8 mouse cellular contexts compared by ENCODE assay signal in genomic region chr4:156255078-156255839, GRCm38 (mm10). TPM values are rescaled to one million over a fixed set of nuclear protein-coding genes. Genes with fewer than 3 reads are reported as not detected.
DNase-seq lines count a peak whose midpoint lies in the region; ATAC-seq and TF ChIP-seq lines count a peak whose summit lies in the region.

Gene Samd11, minus strand, starts transcription at chr4:156255657.

- DNase-seq in lung, embryonic 14.5 days = no peak
- DNase-seq in lung, postnatal 14 days = no peak
- no peak for DNase-seq in layer of hippocampus, adult 9-10 months (ENCODE audit: low spot score)
- no peak for DNase-seq in ovary, postnatal 14 days (ENCODE audit: low spot score)
- DNase-seq in adrenal gland, postnatal 25 days = no peak

- no peaks in the 10 kb centered on the region for H3K9me3 ChIP-seq in lung, embryonic 14.5 days (ENCODE audit: low read depth, low read length)
- no peaks in the 10 kb centered on the region for H3K9me3 ChIP-seq in limb, embryonic 15.5 days

- no peaks in the 10 kb centered on the region for H3K4me1 ChIP-seq in lung, embryonic 14.5 days (ENCODE audit: insufficient read depth)
- peaks cover 13% of the 10 kb centered on the region for H3K4me1 ChIP-seq in limb, embryonic 15.5 days

- 5% methylated on average over 26 of the region's 26 CpGs for WGBS in lung, embryonic 14.5 days
- WGBS in limb, embryonic 15.5 days = 8% methylated on average over 26 of the region's 26 CpGs

- ATAC-seq in lung, embryonic 14.5 days (ENCODE audit: insufficient read depth) = peak; percentile 29; the same call in 1 of the 2 replicates
- peak; percentile 43 for ATAC-seq in erythroid progenitor cell, adult 5-6 weeks (replicated peaks; ENCODE audit: low FRiP score, poor library complexity, severe bottlenecking)
- ATAC-seq in limb, embryonic 15.5 days (ENCODE audit: insufficient number of reproducible peaks, low FRiP score, low TSS enrichment, low read depth) = peak; percentile 58; the same call in 1 of the 2 replicates
- peak; percentile 52 for ATAC-seq in neutrophil, adult 5-6 weeks (ENCODE audit: extremely low read depth, insufficient number of reproducible peaks, low FRiP score, poor library complexity, severe bottlenecking)

- H3K9ac ChIP-seq in lung, embryonic 14.5 days = peak within 1 kb of the TSS; percentile 40; the same call in 1 of the 2 replicates
- H3K9ac ChIP-seq in limb, embryonic 15.5 days = no peak within 1 kb of the TSS

- peak within 1 kb of the TSS; percentile 22 for H3K4me3 ChIP-seq in lung, embryonic 14.5 days (ENCODE audit: low read depth, low read length)
- no peak within 1 kb of the TSS for H3K4me3 ChIP-seq in limb, embryonic 15.5 days

- no peak for TF ChIP-seq CTCF in lung, embryonic 14.5 days (IDR thresholded peaks at IDR 0.05; ENCODE audit: low read depth)

- peak within 1 kb of the TSS; percentile 51 for H3K4me2 ChIP-seq in lung, embryonic 14.5 days
- peak within 1 kb of the TSS; percentile 31; the same call in 1 of the 2 replicates for H3K4me2 ChIP-seq in limb, embryonic 15.5 days

- H3K27me3 ChIP-seq in lung, embryonic 14.5 days (ENCODE audit: insufficient read depth, low read length) = peaks cover 20% of the 10 kb centered on the region
- peaks cover 39% of the 10 kb centered on the region for H3K27me3 ChIP-seq in limb, embryonic 15.5 days

- H3K36me3 ChIP-seq in lung, embryonic 14.5 days (ENCODE audit: insufficient read depth) = no peaks in the 10 kb centered on the region
- no peaks in the 10 kb centered on the region for H3K36me3 ChIP-seq in limb, embryonic 15.5 days

- no peak within 1 kb of the TSS for H3K27ac ChIP-seq in lung, embryonic 14.5 days (ENCODE audit: low read depth)
- no peak within 1 kb of the TSS for H3K27ac ChIP-seq in limb, embryonic 15.5 days

RNA-seq across cellular contexts. Expression of gene Samd11, which starts in this region (rescaled TPM):
- polyA plus RNA-seq in lung, embryonic 14.5 days (2014; fragmentation: Nextera tagmentation; extraction: Ambion mirVana) = 0.11 and 0.15 TPM in 2 replicates
- total RNA-seq in erythroid progenitor cell, adult 5-6 weeks (2015; ENCODE audit: low replicate concordance) = 349 and 378 TPM in 2 replicates
- total RNA-seq in erythroid progenitor cell, adult 5-6 weeks (2017; ENCODE audit: low replicate concordance) = 332 and 337 TPM in 2 replicates
- polyA plus RNA-seq in limb, embryonic 15.5 days (2015; fragmentation: Nextera tagmentation; extraction: Ambion mirVana) = 0.52 and 0.83 TPM in 2 replicates
- total RNA-seq in neutrophil, adult 5-6 weeks (2017) = 0.37 TPM in 1 of 2 replicates, not detected in the other
- 1.2 and 1.7 TPM in 2 replicates for total RNA-seq in adrenal gland, postnatal 25 days (2021)

Comparison
In these comparisons a context has a peak if more than half of its experiments do, and no peak if none do; other contexts are left out.
1. RNA of gene Samd11 (total RNA-seq): 332 to 378 TPM in erythroid progenitor cell, adult 5-6 weeks; 1.2 to 1.7 TPM in adrenal gland, postnatal 25 days and 0.37 TPM in neutrophil, adult 5-6 weeks; every median in the first group is over 100 times any median in the second.
2. Peak in ATAC-seq, H3K4me3 ChIP-seq, H3K9ac ChIP-seq and H3K4me2 ChIP-seq in lung, embryonic 14.5 days; RNA of the gene not detected or under 1 TPM.
3. Peak in ATAC-seq and H3K4me2 ChIP-seq in limb, embryonic 15.5 days; RNA of the gene not detected or under 1 TPM.
4. Peak in ATAC-seq in neutrophil, adult 5-6 weeks; RNA of the gene not detected or under 1 TPM.
5. Peak in every context shown above with its lines, with median percentiles within 50 percentile points of each other: ATAC-seq.